Mouse (Mus musculus): Measurements from ENCODE around the gene Rpl39.

Rpl39 gene

GRCm38 (mm10) chrX:37068766-37069165, 16.4 kb downstream of the Rpl39 start:
- CTCF ChIA-PET, result interaction anchor here (0.6 kb wide), 1 partner anchor 482 kb away, joined by 5 read pairs; no protein-coding TSS in a partner anchor

- CTCF ChIA-PET, result no interaction called here
Observed at GRCm38 (mm10) chrX:37067299-37067698, 17.9 kb downstream of the Rpl39 start.

GRCm38 (mm10) chrX:37063902-37064301, 21.3 kb downstream of the Rpl39 start:
- CTCF ChIA-PET, result no interaction called here

GRCm38 (mm10) chrX:37048890-37049823, 36.0 kb downstream of the Rpl39 start:
- CTCF ChIA-PET, result no interaction called here

GRCm38 (mm10) chrX:37048066-37048889, 36.9 kb downstream of the Rpl39 start, which contains the start of gene Sowahd:
Gene Sowahd (plus strand): TSS chrX:37048845.
- CTCF ChIA-PET, result interaction anchor here (0.7 kb wide), 1 partner anchor 109 kb away, joined by 3 read pairs; no protein-coding TSS in a partner anchor

GRCm38 (mm10) chrX:37042726-37043125, 42.5 kb downstream of the Rpl39 start:
- CTCF ChIA-PET, result no interaction called here
